Mouse (Mus musculus) neural tube, embryonic 12.5 days (tissue): Measurements from ENCODE around the gene Tbc1d30. TPM values are rescaled to one million over a fixed set of nuclear protein-coding genes. Genes with fewer than 3 reads are reported as not detected.

Experiments used
- ATAC-seq: fragments of 200-750 bp; cut with Nextera tagmentation; 2 replicates; pipeline ENCODE4 v1.8.0; 2017; ENCODE audit warnings: low read depth, mild to moderate bottlenecking, moderate TSS enrichment, moderate library complexity; ENCODE audit not compliant: low FRiP score
- H3K27ac ChIP-seq: fragments of 300-500 bp; sonication (generic); 2 replicates; pipeline ENCODE4 v1.5.1; 2016
- H3K27me3 ChIP-seq: fragments of 300-500 bp; sonication (generic); replicated peaks from 2 replicates; pipeline ENCODE4 v1.6.1; 2016; ENCODE audit warnings: mild to moderate bottlenecking
- H3K36me3 ChIP-seq: fragments of 300-500 bp; sonication (generic); 2 replicates; pipeline ENCODE4 v1.6.1; 2016; ENCODE audit warnings: mild to moderate bottlenecking
- H3K4me1 ChIP-seq: fragments of 300-500 bp; sonication (generic); 2 replicates; pipeline ENCODE4 v1.6.1; 2016
- H3K4me2 ChIP-seq: fragments of 300-500 bp; sonication (generic); replicated peaks from 2 replicates; pipeline ENCODE4 v1.6.1; 2016; ENCODE audit warnings: mild to moderate bottlenecking
- H3K4me3 ChIP-seq: fragments of 300-500 bp; sonication (generic); 2 replicates; pipeline ENCODE4 v1.5.1; 2016
- H3K9ac ChIP-seq: fragments of 300-500 bp; sonication (generic); 2 replicates; pipeline ENCODE4 v1.6.1; 2016; ENCODE audit warnings: mild to moderate bottlenecking
- H3K9me3 ChIP-seq: fragments of 300-500 bp; sonication (generic); 2 replicates; pipeline ENCODE4 v1.6.1; 2016; ENCODE audit warnings: mild to moderate bottlenecking
- WGBS: fragments of 180-500 bp; shearing (Covaris S2); methylation state at CpG from one replicate; pipeline ENCODE4 v1.1.7; 2016; 5-methylcytosine and 5-hydroxymethylcytosine counted together
- polyA plus RNA-seq: library from polyadenylated mRNA; unstranded; fragments of >200 nt; fragmentation: Nextera tagmentation; extraction: Ambion mirVana; gene quantifications from 2 replicates; pipeline ENCODE4 v1.2.1, GENCODE M21; 2016

The Tbc1d30 gene
- polyA plus RNA-seq, 1 experiment from 2014 or later, result 9.0 TPM

GRCm38 (mm10) chr10:121228422-121228953, 122.6 kb downstream of the Tbc1d30 start:
- no peak for ATAC-seq
- no peak overlapping the region for H3K4me2 ChIP-seq
- no peak overlapping the region for H3K27ac ChIP-seq
- H3K27me3 ChIP-seq, result 0 out of 2 replicates have a peak, but pooled peaks cover 3% of the 10 kb centered on the region
- no peak overlapping the region for H3K4me3 ChIP-seq
- H3K4me1 ChIP-seq, result no peaks in the 10 kb centered on the region
- no peak overlapping the region for H3K9ac ChIP-seq
- peaks cover 7% of the 10 kb centered on the region for H3K9me3 ChIP-seq
- 77% methylated on average over 15 of the region's 15 CpGs for WGBS
- no peaks in the 10 kb centered on the region for H3K36me3 ChIP-seq

- Histone ChIP-seq H3K27me3 (0 out of 2 replicates have a peak, but pooled peaks cover 3% of the 10 kb centered on the region), H3K36me3 (no peaks in the 10 kb centered on the region), H3K4me2 (0 out of 2 replicates have a peak overlapping the region, but pooled peaks have one; percentile 9), H3K4me1 (no peaks in the 10 kb centered on the region), H3K9me3 (peaks cover 7% of the 10 kb centered on the region), H3K27ac (no peak overlapping the region), H3K9ac (no peak overlapping the region), H3K4me3 (no peak overlapping the region)
- ATAC-seq, result no peak
- 42% methylated on average over 16 of the region's 16 CpGs for WGBS
Measured at GRCm38 (mm10) chr10:121227988-121228409, 123.1 kb downstream of the Tbc1d30 start.

GRCm38 (mm10) chr10:121227403-121227802, 123.7 kb downstream of the Tbc1d30 start:
- peaks cover 7% of the 10 kb centered on the region for H3K9me3 ChIP-seq
- no peaks in the 10 kb centered on the region for H3K36me3 ChIP-seq
- no peaks in the 10 kb centered on the region for H3K4me1 ChIP-seq
- H3K4me3 ChIP-seq, result no peak overlapping the region
- no peak for ATAC-seq
- H3K9ac ChIP-seq, result no peak overlapping the region
- no peak overlapping the region for H3K27ac ChIP-seq
- WGBS, result 77% methylated on average over 5 of the region's 5 CpGs
- H3K27me3 ChIP-seq, result 0 out of 2 replicates have a peak, but pooled peaks cover 3% of the 10 kb centered on the region
- no peak overlapping the region for H3K4me2 ChIP-seq

GRCm38 (mm10) chr10:121225636-121226035, 125.4 kb downstream of the Tbc1d30 start:
- no peak overlapping the region for H3K9ac ChIP-seq
- no peaks in the 10 kb centered on the region for H3K36me3 ChIP-seq
- H3K4me3 ChIP-seq, result no peak overlapping the region
- 71% methylated on average over 6 of the region's 6 CpGs for WGBS
- H3K9me3 ChIP-seq, result peaks cover 2% of the 10 kb centered on the region; the same call in 1 of the 2 replicates
- H3K27ac ChIP-seq, result no peak overlapping the region
- no peak for ATAC-seq
- H3K27me3 ChIP-seq, result 0 out of 2 replicates have a peak, but pooled peaks cover 3% of the 10 kb centered on the region
- H3K4me1 ChIP-seq, result no peaks in the 10 kb centered on the region
- no peak overlapping the region for H3K4me2 ChIP-seq

- Histone ChIP-seq H3K9ac (no peak overlapping the region), H3K4me3 (no peak overlapping the region), H3K27ac (no peak overlapping the region), H3K9me3 (peaks cover 6% of the 10 kb centered on the region; the same call in 1 of the 2 replicates), H3K4me2 (no peak overlapping the region), H3K27me3 (0 out of 2 replicates have a peak, but pooled peaks cover 3% of the 10 kb centered on the region), H3K4me1 (no peaks in the 10 kb centered on the region), H3K36me3 (no peaks in the 10 kb centered on the region)
- ATAC-seq, result no peak
- 88% methylated on average over 4 of the region's 4 CpGs for WGBS
Measured at GRCm38 (mm10) chr10:121222881-121223280, 128.2 kb downstream of the Tbc1d30 start.

- 91% methylated on average over 7 of the region's 7 CpGs for WGBS
- Histone ChIP-seq H3K27me3 (0 out of 2 replicates have a peak, but pooled peaks cover 2% of the 10 kb centered on the region), H3K9ac (no peak overlapping the region), H3K4me1 (no peaks in the 10 kb centered on the region), H3K4me2 (no peak overlapping the region), H3K36me3 (no peaks in the 10 kb centered on the region), H3K9me3 (peaks cover 6% of the 10 kb centered on the region; the same call in 1 of the 2 replicates), H3K4me3 (no peak overlapping the region), H3K27ac (no peak overlapping the region)
- no peak for ATAC-seq
Measured at GRCm38 (mm10) chr10:121218616-121219015, 132.5 kb downstream of the Tbc1d30 start.

- no peak for ATAC-seq
- Histone ChIP-seq H3K36me3 (no peaks in the 10 kb centered on the region), H3K4me1 (no peaks in the 10 kb centered on the region), H3K9me3 (peaks cover 6% of the 10 kb centered on the region; the same call in 1 of the 2 replicates), H3K9ac (no peak overlapping the region), H3K4me2 (no peak overlapping the region), H3K27ac (no peak overlapping the region), H3K27me3 (0 out of 2 replicates have a peak, but pooled peaks cover 2% of the 10 kb centered on the region), H3K4me3 (no peak overlapping the region)
- WGBS, result 86% methylated on average over 3 of the region's 3 CpGs
Measured at GRCm38 (mm10) chr10:121216804-121217203, 134.3 kb downstream of the Tbc1d30 start.

Other genes with a start within 250 kb of the Tbc1d30 start
- 47.7 and 54.4 TPM in 2 replicates for gene Gns, start 13.8 kb upstream of the Tbc1d30 start, polyA plus RNA-seq
- 11.4 and 13.5 TPM in 2 replicates for gene Rassf3, start 125.1 kb upstream of the Tbc1d30 start, polyA plus RNA-seq
- gene Tbk1, start 235.5 kb upstream of the Tbc1d30 start, polyA plus RNA-seq, result 33.6 and 35.8 TPM in 2 replicates